Mouse (Mus musculus): ENCODE results near the gene Rgs11.
"Not testable (repeated sequence)": the region's sequence is repeated elsewhere in the genome, so short reads cannot be mapped to it uniquely, and the experiment has no call there.

Gene Rgs11

DNA sequence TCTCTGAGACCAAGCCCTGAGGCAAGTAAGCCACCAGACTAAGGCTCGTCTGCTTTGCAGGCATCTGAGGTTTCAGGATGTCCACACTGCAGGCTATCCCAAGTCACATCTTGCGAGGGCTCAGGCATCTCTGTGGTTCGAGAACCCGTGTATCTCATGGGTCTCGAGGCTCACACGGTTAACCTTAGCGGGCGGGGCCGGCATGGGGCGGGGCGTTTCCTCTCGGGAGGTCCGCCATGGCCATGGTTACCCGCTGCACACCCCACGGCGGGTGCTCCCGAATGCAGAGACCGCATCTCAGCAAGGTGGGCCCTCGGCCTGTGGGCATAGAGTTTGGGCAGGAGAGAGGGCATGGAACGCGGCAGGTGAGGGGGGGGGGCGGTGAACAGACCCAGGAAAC is at the start of gene Rgs11:
Rgs11 (plus strand) TSS at position 215 of the 400 bp plus-strand sequence.
- DNase-seq = no peak

DNA sequence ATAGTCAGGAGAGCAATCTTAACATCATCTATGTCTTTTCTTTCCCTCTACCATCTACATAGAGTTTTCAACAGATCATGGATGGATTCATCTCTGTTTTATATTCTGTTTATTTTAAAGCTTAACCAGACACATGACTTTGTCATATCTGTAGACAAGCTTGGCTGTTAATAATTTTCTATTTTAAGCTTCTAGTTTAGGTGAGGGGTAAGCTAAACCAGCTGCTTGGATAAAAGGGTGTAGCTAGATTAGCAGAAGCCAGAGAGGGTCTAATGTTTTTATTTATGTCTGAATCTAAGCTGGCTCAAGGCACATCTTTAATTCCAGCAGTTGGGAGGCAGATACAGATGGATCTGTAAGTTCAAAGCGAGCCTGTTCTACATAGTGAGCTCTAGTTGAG is 40.0 kb upstream of the Rgs11 start:
- no peak for DNase-seq

GRCm38 (mm10) chr17:26168039-26168438 is 34.7 kb upstream of the Rgs11 start:
- no peak for DNase-seq

DNA sequence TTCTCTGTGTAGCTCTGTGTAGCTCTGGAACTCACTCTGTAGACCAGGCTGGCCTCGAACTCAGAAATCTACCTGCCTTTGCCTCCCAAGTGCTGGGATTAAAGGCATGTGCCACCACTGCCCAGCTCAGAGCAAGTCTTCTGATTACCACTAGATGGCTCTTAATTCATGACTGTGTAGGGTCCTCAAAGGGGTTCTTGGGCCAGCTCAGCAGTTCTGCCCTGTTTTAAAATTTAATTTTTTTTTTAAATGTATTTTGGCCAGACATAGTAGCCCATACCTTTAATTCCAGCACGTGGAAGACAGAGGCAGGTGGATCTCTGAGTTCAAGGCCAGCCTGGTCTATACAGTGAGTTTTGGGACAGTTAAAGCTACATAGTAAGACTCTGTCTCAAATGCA is 27.5 kb upstream of the Rgs11 start:
- DNase-seq = not testable (repeated sequence)

- no peak for DNase-seq
Measured at GRCm38 (mm10) chr17:26178611-26179010, 24.1 kb upstream of the Rgs11 start.

DNA sequence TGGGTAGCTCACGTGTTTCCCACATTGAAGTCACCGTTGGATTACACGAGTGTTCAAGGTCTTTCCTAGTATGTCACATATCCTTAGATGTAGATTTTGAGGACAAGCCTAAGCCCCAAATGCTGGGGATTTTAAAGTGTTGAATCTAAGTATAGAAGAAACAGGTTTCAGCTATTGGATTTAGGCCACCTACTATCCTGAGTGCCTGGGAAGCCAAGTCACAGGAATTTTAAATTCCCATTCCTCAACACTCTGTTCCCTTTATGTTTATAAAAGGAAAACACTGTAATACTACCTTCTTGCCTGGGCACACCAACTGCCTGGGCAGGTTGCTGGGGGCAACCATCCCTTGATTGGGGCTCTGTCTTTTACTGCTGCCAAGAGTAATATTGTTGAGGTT is 21.6 kb upstream of the Rgs11 start:
- no peak for DNase-seq

DNA sequence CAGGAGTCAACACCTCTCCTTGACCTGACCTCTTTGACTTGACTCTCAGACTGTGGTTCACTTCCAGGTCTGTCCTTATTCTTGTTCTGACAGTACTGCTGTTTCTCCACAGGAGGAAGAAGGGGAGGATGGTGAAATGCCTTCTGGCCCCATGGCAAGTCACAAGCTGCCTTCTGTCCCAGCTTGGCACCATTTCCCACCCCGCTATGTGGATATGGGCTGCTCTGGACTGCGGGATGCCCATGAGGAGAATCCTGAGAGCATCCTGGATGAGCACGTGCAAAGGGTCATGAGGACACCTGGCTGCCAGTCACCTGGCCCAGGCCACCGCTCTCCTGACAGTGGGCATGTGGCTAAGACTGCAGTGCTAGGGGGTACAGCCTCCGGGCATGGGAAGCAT is 15.2 kb upstream of the Rgs11 start:
- DNase-seq = no peak

- no peak for DNase-seq
Measured at GRCm38 (mm10) chr17:26188091-26188805, 14.5 kb upstream of the Rgs11 start.

DNA sequence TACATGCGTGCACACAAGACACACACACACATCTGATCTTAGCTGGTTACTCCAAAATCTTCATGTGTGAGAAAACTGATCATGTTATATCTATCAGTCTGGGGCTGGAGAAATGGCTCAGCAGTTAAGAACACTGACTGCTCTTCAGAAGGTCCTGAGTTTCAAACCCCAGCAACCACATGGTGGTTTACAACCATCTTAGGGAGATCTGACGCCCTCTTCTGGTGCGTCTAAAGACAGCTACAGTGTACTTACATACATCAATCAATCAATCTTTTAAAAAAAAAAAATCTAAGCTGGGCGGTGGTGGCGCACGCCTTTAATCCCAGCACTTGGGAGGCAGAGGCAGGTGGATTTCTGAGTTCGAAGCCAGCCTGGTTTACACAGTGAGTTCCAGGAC is 11.3 kb upstream of the Rgs11 start:
- DNase-seq = not testable (repeated sequence)

GRCm38 (mm10) chr17:26192481-26193190 is 10.1 kb upstream of the Rgs11 start:
- DNase-seq = no peak

GRCm38 (mm10) chr17:26198892-26199291 is 3.9 kb upstream of the Rgs11 start, which contains the start of gene Pdia2:
Gene Pdia2, minus strand, starts transcription at chr17:26199087.
- DNase-seq = no peak

DNA sequence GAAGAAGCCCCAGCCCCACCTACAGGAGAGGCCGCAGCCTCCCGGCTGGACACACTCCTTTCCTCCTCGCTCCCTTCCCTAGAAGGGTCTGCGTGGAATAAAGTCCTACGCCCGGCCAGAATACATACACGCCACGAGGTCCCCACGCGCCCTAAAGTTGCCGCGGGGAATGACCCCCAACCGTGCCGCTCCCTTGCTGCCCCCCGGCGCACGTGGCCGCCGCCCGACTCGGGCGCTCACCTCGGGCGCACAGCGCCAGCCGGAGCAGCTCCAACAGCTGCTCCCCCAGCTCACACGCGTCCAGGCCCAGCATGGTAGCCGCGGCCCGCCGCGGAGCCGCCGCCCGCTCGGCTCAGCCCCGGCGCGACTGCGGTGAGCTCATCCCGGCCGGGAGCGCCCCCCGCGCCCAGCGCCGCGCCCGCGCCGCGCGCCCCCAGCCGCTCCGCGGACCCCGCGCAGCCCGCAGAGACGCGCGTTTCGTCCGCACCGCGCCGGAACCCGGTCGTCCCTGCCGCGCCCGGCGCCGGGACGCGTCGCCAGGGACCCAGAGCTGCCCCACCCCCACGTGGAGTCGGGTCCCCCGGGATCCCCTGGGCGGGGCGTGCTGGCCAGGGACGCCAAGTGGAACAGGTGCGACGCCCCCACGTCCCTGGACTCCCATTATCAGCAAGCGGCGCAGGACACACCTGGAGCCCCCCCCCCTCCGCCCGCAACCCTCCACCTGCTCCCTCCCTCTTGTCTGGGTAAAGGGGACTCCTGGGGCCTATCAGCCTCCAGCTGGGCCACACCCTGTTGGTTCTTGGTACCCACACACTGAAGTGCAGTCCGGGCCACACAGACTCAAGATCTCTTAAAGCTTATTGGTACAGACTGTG is 1.7 kb upstream of the Rgs11 start:
- DNase-seq = no peak

GRCm38 (mm10) chr17:26201998-26202397 is 753 bp upstream of the Rgs11 start:
- DNase-seq = no peak

- peak; percentile 56 for DNase-seq
Measured at GRCm38 (mm10) chr17:26203321-26203811, 615 bp downstream of the Rgs11 start.

GRCm38 (mm10) chr17:26204766-26205165 is 2.0 kb downstream of the Rgs11 start:
- no peak for DNase-seq

GRCm38 (mm10) chr17:26206392-26206791 is 3.6 kb downstream of the Rgs11 start:
- no peak for DNase-seq

DNA sequence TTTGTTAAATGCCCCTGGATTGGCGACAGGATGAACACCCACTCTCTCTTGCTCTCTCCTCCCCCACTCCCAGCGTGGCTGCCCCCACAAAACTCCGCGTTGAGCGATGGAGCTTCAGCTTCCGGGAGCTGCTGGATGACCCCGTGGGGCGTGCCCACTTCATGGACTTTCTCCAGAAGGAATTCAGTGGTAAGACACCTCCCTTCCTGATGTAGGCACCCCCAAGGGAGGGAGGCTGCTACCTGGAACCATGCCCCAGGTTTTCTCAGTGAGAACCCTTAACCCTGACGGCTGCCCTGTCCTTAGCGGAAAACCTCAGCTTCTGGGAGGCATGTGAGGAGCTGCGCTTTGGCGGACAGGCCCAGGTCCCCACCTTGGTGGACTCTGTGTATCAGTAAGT is 4.9 kb downstream of the Rgs11 start, which contains the start of gene Arhgdig:
Arhgdig (minus strand) TSS at position 101 of the 400 bp plus-strand sequence.
- no peak for DNase-seq

- no peak for DNase-seq
Measured at GRCm38 (mm10) chr17:26212241-26212640, 9.5 kb downstream of the Rgs11 start.

DNA sequence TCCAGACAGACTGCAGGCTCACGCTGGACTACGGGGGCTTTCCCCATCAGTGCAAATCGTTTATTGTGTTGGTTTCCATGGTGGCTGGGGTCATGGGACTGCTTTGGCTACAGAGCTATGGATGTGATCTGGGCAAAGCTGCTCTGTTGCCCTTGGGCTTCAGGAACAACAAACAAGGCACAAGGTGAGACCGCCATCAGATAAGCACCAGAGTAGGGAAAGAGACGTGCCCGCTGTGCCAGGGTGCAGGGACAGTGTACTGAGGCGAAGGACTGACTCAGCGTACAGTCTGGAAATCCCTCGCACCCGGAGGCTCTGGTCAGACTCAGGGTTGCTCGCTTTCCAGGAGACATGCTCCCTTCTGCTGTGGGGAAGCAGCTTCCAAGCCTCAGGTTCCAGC is 9.9 kb downstream of the Rgs11 start:
- no peak for DNase-seq

GRCm38 (mm10) chr17:26221508-26221907 is 18.8 kb downstream of the Rgs11 start:
- no peak for DNase-seq

- no peak for DNase-seq
Measured at GRCm38 (mm10) chr17:26225150-26225549, 22.4 kb downstream of the Rgs11 start.

DNA sequence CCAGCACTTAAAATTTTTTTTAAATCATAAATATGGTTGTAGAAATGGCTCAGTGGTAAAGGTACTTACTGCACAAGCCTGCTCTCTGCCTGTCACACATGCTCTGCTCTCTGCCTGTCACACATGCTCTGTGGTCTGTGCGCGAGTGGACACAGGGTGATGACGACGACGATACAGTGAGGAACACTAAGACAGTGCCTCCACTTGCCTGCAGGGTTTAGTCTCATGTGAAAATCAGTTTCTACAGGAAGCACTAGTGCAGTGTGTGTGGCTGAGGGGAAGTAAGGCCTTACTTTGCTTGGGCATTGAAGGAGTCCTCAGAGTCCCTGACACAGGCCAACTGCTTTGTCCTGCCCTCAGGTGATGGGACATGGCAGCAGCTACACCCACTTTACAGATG is 27.0 kb downstream of the Rgs11 start:
- DNase-seq = no peak

- no peak for DNase-seq
Measured at GRCm38 (mm10) chr17:26231156-26231555, 28.4 kb downstream of the Rgs11 start.

All from layer of hippocampus, adult 9-11 months (tissue).